Mouse (Mus musculus): ENCODE results near the gene Rgmb. TPM values are rescaled to one million over a fixed set of nuclear protein-coding genes. Genes with fewer than 3 reads are reported as not detected.

Rgmb gene
- polyA plus RNA-seq (2012; rRNA removed): 0.54 and 0.71 TPM in 2 replicates
- 0.47 and 0.74 TPM in 2 replicates for polyA plus RNA-seq (2014; fragmentation: Nextera tagmentation; extraction: Ambion mirVana)

DNA sequence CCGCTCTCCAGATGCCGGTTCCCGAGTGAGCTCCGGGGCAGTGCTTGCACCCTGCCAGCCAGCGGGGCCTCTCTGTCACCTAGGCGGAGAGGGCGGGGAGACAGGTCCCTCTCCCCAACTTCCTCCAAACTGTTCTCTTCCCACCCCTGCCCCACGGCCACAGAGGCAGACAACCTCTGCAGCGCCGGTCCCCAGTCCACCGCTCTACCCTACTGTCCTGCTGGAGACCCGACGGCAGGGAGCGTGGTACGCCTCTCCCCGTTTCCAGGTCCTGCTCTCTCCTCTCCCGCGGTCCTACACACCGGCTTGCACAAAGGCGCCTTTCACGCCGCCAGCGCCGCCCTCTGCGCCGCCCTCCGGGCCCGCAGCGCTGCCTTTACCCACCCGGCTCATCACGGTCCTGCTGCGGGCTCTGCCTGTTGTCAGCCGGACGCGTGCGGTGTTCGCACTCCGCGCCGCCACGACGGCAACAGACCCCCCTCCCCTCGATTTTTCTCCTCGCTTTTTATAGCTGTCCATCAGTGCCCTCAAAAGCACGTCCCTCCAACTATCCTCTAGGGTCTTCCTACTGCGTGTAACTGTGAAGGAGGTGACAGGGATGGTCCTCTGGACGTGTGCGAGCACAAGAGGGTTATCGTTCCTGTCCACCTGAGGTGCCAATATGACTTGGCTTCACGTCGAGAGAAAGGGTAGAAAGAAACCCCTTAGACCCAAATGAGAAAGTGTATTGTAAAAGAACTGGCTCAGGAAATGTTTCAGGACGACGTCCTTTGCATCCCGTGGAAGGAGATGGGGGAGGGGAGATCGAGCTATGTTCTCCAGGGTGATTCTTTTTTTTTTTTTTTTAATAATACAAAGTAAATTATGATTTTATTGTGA is at the start of gene Rgmb:
Gene Rgmb (minus strand): TSS at position 274 of the 879 bp plus-strand sequence.
- H3K36me3 ChIP-seq (replicated peaks; ENCODE audit: control insufficient read depth, insufficient read depth, low read depth): no peaks in the 10 kb centered on the region
- peaks cover 58% of the 10 kb centered on the region for H3K27me3 ChIP-seq (ENCODE audit: control insufficient read depth, insufficient read depth, low read length)
- TF ChIP-seq EP300 (IDR thresholded peaks at IDR 0.05; ENCODE audit: low read depth): no peak
- no peak for TF ChIP-seq CTCF (IDR thresholded peaks at IDR 0.05; ENCODE audit: low read depth)
- DNase-seq (ENCODE audit: low read depth in 3 of 3, low spot score in 3 of 3): no peak
- WGBS (ENCODE audit: insufficient replicate concordance): 3% methylated on average over 55 of the region's 55 CpGs
- ATAC-seq (ENCODE audit: insufficient read depth): no peak
- no peak within 1 kb of the TSS for H3K27ac ChIP-seq
- peak within 1 kb of the TSS; percentile 56 for H3K4me2 ChIP-seq (ENCODE audit: low read depth)
- no peak within 1 kb of the TSS for H3K9ac ChIP-seq (replicated peaks)
- no peaks in the 10 kb centered on the region for H3K9me3 ChIP-seq (ENCODE audit: control insufficient read depth, low read length)
- H3K4me1 ChIP-seq (replicated peaks; ENCODE audit: control insufficient read depth in 2 of 2, insufficient read depth in 2 of 2, low read length in 1 of 2): no peaks in the 10 kb centered on the region
- peak within 1 kb of the TSS; percentile 13 to 18; a peak in 3 of 4 replicates for H3K4me3 ChIP-seq (ENCODE audit: insufficient read depth in 1 of 2, low read depth in 2 of 2, low read length in 2 of 2)

DNA sequence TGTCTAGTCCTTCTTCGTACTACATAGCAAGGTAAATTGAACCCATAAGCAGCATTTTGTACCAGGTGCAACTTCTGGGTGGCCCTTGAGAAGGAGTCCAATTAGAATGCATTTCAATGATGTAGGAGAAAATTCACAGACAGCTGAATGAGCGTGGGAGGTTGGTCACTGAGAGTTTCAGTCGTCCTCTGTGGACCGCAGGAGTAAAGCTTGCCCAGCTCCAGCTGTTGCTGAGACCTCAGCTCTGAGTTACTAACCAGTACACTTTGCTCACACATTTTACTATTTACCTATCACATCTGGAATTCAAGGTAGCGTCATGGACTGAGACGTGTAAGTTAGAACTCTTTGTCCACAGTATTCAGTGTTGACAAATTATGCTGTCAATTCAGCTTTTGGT is 43.9 kb upstream of the Rgmb start:
- DNase-seq (ENCODE audit: low read depth in 3 of 3, low spot score in 3 of 3) (no peak), ATAC-seq (ENCODE audit: insufficient read depth) (no peak)
- WGBS (ENCODE audit: insufficient replicate concordance): 59% methylated on average over 6 of the region's 6 CpGs
- H3K9me3 ChIP-seq (ENCODE audit: control insufficient read depth, low read length): no peaks in the 10 kb centered on the region
- H3K36me3 ChIP-seq (replicated peaks; ENCODE audit: control insufficient read depth, insufficient read depth, low read depth): no peaks in the 10 kb centered on the region
- no peak overlapping the region for H3K4me3 ChIP-seq (ENCODE audit: insufficient read depth in 1 of 2, low read depth in 2 of 2, low read length in 2 of 2)
- TF ChIP-seq CTCF (IDR thresholded peaks at IDR 0.05; ENCODE audit: low read depth) (no peak), EP300 (IDR thresholded peaks at IDR 0.05; ENCODE audit: low read depth) (no peak)
- H3K27ac ChIP-seq: no peak overlapping the region
- H3K27me3 ChIP-seq (ENCODE audit: control insufficient read depth, insufficient read depth, low read length): no peaks in the 10 kb centered on the region
- H3K4me2 ChIP-seq (ENCODE audit: low read depth): no peak overlapping the region
- no peaks in the 10 kb centered on the region for H3K4me1 ChIP-seq (replicated peaks; ENCODE audit: control insufficient read depth in 2 of 2, insufficient read depth in 2 of 2, low read length in 1 of 2)
- no peak overlapping the region for H3K9ac ChIP-seq (replicated peaks)

DNA sequence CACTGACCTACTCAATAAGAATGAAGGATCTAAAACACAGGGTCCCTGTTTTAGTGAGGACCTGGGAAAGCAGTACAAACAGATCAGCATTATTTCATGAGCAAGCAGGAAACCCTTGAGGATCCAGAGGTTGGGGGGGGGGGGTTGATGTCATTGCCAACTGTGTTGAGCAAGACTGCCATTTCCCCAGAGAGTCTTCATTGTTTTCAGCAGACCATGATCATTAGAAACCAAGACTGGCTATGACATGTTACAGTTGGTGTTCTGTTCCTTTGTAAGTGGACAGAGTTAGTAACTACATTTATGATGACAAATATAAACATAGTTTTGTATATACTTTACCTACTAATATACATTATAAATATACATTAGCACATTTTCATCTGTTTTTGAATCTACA is 41.3 kb upstream of the Rgmb start:
- no peak for TF ChIP-seq EP300 (IDR thresholded peaks at IDR 0.05; ENCODE audit: low read depth)
- TF ChIP-seq CTCF (IDR thresholded peaks at IDR 0.05; ENCODE audit: low read depth): no peak
- no peak for ATAC-seq (ENCODE audit: insufficient read depth)
- H3K4me2 ChIP-seq (ENCODE audit: low read depth): no peak overlapping the region
- no peak overlapping the region for H3K27ac ChIP-seq
- no peaks in the 10 kb centered on the region for H3K27me3 ChIP-seq (ENCODE audit: control insufficient read depth, insufficient read depth, low read length)
- H3K4me3 ChIP-seq (ENCODE audit: insufficient read depth in 1 of 2, low read depth in 2 of 2, low read length in 2 of 2): no peak overlapping the region
- DNase-seq (ENCODE audit: low read depth in 3 of 3, low spot score in 3 of 3): no peak
- H3K9me3 ChIP-seq (ENCODE audit: control insufficient read depth, low read length): no peaks in the 10 kb centered on the region
- no peaks in the 10 kb centered on the region for H3K36me3 ChIP-seq (replicated peaks; ENCODE audit: control insufficient read depth, insufficient read depth, low read depth)
- H3K4me1 ChIP-seq (replicated peaks; ENCODE audit: control insufficient read depth in 2 of 2, insufficient read depth in 2 of 2, low read length in 1 of 2): no peaks in the 10 kb centered on the region
- H3K9ac ChIP-seq (replicated peaks): no peak overlapping the region

DNA sequence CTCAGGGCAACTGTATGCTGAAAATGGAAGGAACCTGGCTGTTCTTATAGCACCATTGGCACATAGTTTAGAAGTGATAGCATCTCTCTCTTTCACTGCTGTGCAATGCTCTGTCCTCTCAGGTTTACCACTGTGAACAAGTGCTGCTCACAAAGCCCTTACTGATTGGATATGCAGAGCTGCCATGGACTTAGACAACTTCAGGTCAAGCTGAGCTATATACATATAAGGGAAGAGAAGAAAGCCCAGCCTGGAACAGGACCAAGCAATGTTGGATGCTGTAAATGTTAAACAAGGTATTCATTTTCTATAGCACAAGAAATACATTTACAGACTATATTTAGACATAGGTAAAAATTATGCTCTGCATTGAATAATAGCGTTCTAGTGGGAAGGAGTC is 34.4 kb upstream of the Rgmb start:
- Histone ChIP-seq H3K9ac (replicated peaks) (no peak overlapping the region), H3K9me3 (ENCODE audit: control insufficient read depth, low read length) (no peaks in the 10 kb centered on the region), H3K4me1 (replicated peaks; ENCODE audit: control insufficient read depth in 2 of 2, insufficient read depth in 2 of 2, low read length in 1 of 2) (no peaks in the 10 kb centered on the region), H3K4me2 (ENCODE audit: low read depth) (no peak overlapping the region), H3K4me3 (ENCODE audit: insufficient read depth in 1 of 2, low read depth in 2 of 2, low read length in 2 of 2) (no peak overlapping the region), H3K27me3 (ENCODE audit: control insufficient read depth, insufficient read depth, low read length) (no peaks in the 10 kb centered on the region), H3K27ac (no peak overlapping the region), H3K36me3 (replicated peaks; ENCODE audit: control insufficient read depth, insufficient read depth, low read depth) (no peaks in the 10 kb centered on the region)
- TF ChIP-seq CTCF (IDR thresholded peaks at IDR 0.05; ENCODE audit: low read depth): no peak
- TF ChIP-seq EP300 (IDR thresholded peaks at IDR 0.05; ENCODE audit: low read depth): no peak
- ATAC-seq (ENCODE audit: insufficient read depth) (no peak), DNase-seq (ENCODE audit: low read depth in 3 of 3, low spot score in 3 of 3) (no peak)
- WGBS (ENCODE audit: insufficient replicate concordance): 59% methylated on average over 1 of the region's 1 CpGs

DNA sequence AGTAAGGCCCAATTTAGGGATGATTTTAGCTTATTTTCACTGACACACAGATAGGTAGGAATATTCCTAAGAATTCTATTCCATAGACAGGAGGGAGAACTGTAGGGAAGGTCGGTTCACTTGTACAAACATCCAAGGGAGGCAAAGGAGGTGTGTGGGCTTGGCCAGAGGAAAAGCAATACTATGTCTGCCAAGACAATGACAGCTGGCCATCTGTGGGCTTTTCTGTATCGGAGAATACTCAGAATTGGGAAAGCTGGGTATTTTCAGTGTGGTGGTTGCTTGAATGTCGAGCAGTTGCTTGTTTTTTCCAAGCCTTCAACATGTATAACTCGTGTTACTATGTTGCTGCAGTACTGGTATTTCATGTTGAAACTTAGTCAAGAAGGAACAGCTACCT is 31.5 kb upstream of the Rgmb start:
- ATAC-seq (ENCODE audit: insufficient read depth) (no peak), DNase-seq (ENCODE audit: low read depth in 3 of 3, low spot score in 3 of 3) (no peak)
- Histone ChIP-seq H3K4me2 (ENCODE audit: low read depth) (no peak overlapping the region), H3K36me3 (replicated peaks; ENCODE audit: control insufficient read depth, insufficient read depth, low read depth) (no peaks in the 10 kb centered on the region), H3K27me3 (ENCODE audit: control insufficient read depth, insufficient read depth, low read length) (no peaks in the 10 kb centered on the region), H3K9ac (replicated peaks) (no peak overlapping the region), H3K27ac (no peak overlapping the region), H3K4me1 (replicated peaks; ENCODE audit: control insufficient read depth in 2 of 2, insufficient read depth in 2 of 2, low read length in 1 of 2) (no peaks in the 10 kb centered on the region), H3K9me3 (ENCODE audit: control insufficient read depth, low read length) (no peaks in the 10 kb centered on the region), H3K4me3 (ENCODE audit: insufficient read depth in 1 of 2, low read depth in 2 of 2, low read length in 2 of 2) (no peak overlapping the region)
- 56% methylated on average over 4 of the region's 4 CpGs for WGBS (ENCODE audit: insufficient replicate concordance)
- no peak for TF ChIP-seq CTCF (IDR thresholded peaks at IDR 0.05; ENCODE audit: low read depth)
- no peak for TF ChIP-seq EP300 (IDR thresholded peaks at IDR 0.05; ENCODE audit: low read depth)

All from liver, embryonic 14.5 days (tissue).